Mouse (Mus musculus) cerebral cortex, adult 2 months (tissue): ENCODE results near the gene Pstpip1.

Source experiments
- WGBS: fragments of 180-500 bp; shearing (Covaris S2); methylation state at CpG from one replicate; pipeline ENCODE4 v1.1.7; 2018; 5-methylcytosine and 5-hydroxymethylcytosine counted together

Gene Pstpip1

DNA sequence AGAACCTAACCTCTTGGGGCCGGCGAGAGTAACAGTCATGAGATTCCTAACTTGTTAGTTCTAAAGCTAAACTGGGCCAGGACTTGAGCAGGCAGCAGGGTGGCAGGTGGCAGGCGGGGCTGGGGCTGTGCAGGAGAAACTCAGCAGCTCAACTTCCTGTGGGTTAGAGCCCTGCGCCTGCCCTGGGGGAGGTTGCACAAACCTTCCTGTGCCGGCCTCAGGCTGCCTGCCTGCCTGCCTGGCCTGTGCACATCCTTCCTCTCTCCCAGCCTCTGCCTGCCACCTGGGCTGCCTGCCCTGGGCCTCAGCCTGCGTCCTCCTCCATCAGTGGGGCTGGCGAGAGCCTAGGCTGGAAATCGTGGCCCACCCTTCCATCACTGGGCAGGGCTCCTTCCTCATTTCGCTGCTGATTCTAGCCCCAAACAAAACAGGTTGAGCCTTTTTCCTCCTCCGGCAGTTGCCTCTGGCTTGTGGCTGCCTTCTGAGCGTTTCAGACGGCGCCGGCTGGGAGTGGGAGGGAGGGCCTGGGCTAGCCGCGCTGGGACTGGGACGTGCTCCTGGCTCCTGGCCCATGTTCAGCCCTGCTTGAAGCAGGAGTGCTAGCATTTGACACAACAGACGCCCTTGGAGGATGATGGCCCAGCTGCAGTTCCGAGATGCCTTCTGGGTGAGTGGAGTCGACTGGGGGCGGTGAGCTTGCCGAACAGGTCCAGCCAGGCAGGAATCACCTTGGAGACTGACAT lies at the start of gene Pstpip1:
TSS of gene Pstpip1 (plus strand) at position 185 of the 743 bp plus-strand sequence.
- 26% methylated on average over 22 of the region's 22 CpGs for WGBS

DNA sequence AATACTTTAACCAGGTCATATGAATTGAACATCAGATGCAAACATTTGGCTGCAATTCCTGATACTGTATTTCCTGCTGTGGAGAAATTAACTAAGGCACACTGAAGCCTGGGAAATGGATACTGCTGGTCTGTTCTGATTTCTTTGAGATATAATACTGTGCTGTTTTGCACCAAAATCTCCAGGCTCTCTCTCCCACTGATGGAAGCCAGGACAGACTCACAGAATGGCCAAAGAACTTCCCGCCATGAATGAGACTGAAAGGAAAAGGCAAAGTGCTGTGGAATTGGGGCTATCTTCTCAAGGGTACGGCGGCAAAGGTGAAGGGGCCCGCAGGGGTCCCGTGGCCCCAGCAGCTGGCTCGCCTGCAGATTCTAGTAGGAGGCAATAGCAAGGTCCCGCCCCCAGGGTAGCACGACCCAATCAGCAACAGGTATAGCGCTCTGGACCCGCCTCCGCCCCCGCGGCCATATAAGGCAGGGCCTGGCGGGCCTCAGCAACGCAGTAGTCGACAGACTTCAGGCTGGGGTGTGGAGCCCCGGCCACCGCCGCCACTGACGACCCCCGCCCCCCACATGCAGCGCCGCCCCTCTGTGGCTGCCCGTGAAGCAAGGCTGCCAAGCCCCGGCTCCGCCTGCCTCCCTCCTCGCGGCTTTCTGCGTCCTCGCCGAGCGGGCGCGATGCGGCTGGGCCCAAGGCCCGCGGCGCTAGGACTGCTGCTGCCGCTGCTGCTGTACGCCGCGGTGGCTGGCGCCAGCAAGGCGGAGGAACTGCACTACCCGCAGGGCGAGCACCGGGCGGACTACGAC lies 48.2 kb upstream of the Pstpip1 start, which contains the start of gene Rcn2:
TSS of gene Rcn2 (plus strand) at position 474 of the 809 bp plus-strand sequence.
- under 1% methylated on average over 49 of the region's 49 CpGs for WGBS

DNA sequence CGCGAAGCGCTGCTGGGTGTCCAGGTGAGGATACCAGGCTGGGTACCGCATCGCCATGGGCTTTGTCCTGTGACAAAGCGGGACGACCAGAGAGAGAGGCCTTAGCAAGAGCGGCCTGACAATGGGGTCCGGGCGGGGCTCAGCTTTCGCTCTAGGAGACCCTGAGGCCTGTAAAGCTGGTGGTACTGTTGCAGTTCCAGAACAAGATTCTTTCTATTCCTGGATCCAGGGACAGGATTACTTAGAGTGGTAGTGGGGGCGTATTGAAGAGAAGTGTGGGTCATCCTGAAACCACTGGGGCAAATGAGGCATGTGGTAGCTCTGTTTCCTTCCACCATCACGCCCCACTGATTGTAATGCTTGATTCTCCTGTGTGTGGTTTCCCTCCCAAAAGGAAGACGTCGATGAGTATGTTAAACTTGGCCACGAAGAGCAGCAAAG lies 47.6 kb upstream of the Pstpip1 start:
- 1% methylated on average over 16 of the region's 16 CpGs for WGBS

DNA sequence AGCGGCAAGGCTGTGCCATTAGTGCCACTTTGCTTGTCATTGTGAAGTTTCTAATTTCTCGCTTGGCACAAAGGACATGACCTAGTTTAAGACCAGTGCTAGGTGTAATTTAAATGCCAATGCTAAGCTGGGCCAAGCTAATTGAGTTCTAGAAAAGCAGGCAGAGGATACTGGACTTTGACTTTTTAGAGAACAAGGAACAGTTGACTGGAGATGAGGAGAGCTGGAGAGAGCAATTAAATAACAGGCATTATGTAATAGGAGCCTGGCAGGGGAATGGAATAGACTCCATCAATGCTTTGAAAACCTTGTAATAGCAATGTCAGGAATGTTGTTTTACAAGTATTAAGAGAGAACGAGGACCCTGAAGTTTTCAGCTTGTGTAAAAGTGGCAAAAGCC lies 36.0 kb upstream of the Pstpip1 start:
- WGBS = 51% methylated on average over 3 of the region's 3 CpGs

- 69% methylated on average over 6 of the region's 6 CpGs for WGBS
Measured at GRCm38 (mm10) chr9:56056147-56056546, 33.6 kb upstream of the Pstpip1 start.

DNA sequence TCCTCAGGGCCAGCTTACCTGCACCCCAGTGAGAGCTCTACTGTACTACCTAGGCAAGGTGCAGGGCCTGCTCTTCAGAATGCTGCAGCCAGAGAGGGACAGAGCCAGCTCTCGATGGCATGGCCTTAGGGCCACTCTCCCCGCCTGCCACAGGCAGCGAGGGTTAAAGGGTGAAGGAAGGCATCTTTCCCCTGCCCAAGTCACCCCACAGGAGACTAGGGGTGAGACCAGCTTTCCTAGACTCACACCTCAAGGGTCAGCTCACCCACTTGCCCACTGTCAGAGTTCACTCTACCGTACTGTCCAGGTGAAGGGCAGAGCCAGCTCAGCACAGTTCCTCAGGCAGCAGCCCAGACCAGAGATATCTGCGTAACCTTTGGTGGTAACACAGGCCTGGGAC lies 27.4 kb upstream of the Pstpip1 start:
- over 99% methylated on average over 5 of the region's 5 CpGs for WGBS

DNA sequence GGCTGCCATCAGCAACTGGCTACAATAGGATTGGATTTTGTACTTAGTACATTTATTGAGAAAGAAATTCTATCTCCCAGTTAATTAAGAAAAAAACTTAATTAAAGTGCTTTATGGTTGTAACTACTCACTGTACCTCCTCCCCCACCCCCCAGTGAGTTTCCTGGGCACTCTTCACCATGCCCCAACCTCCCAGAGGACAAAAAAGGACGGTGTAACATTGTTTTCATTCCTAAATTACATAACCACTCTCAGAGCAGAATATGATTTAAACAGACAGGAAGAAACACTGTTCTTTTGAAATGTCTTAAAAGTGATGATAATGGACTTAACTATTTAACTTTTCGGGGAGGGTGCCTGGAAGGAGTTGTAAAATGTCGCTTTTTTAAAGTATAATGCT lies 24.8 kb upstream of the Pstpip1 start:
- WGBS = 64% methylated on average over 3 of the region's 3 CpGs

GRCm38 (mm10) chr9:56067964-56068363 lies 21.8 kb upstream of the Pstpip1 start:
- 94% methylated on average over 4 of the region's 4 CpGs for WGBS

- 90% methylated on average over 1 of the region's 1 CpGs for whole genome bisulfite sequencing
Measured at GRCm38 (mm10) chr9:56068630-56069029, 21.1 kb upstream of the Pstpip1 start.

DNA sequence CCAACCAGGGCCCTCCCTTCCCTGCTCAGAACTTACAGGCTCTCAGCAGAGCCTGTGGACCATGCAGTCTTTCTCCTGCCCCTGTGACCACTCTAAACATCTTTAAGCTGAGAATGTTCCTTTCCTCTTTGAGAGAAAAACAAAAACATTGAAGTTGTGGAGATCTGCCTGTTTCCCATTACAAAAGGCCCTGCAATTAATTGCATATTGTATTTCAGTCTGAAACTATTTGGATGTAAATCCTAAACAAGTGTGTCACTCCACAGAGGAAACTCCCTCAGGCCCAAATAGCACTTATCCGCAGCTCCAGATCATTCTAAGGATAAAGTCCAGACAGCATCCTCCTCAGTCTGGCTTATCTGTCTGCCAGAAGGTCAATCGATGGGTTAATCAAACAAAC lies 16.9 kb upstream of the Pstpip1 start:
- whole genome bisulfite sequencing = 88% methylated on average over 2 of the region's 2 CpGs

GRCm38 (mm10) chr9:56074863-56075262 lies 14.9 kb upstream of the Pstpip1 start:
- 80% methylated on average over 12 of the region's 12 CpGs for WGBS

GRCm38 (mm10) chr9:56075264-56075663 lies 14.5 kb upstream of the Pstpip1 start:
- 19% methylated on average over 4 of the region's 4 CpGs for WGBS

- 73% methylated on average over 7 of the region's 7 CpGs for WGBS
Measured at GRCm38 (mm10) chr9:56075901-56076620, 13.7 kb upstream of the Pstpip1 start.

GRCm38 (mm10) chr9:56079587-56079986 lies 10.2 kb upstream of the Pstpip1 start:
- WGBS = 78% methylated on average over 5 of the region's 5 CpGs

DNA sequence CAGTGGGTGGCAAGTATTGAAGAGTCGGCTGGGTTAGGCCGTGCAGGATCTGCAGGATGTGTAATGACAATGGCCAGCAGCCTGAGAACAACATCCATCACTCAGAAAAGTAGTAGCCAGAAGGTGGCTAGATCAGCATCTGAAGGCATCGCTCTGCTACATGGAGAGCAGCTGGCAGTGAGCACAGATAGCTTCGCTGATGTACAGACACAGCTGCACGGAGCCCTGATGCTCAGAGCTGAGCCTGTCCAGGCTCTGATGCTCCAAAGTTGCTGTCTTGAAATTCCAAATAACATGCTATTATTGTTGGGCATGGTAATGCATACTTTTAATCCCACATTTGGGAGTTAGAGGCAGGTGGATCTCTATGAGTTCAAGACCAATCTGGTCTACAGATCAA lies 3.2 kb upstream of the Pstpip1 start:
- WGBS = 93% methylated on average over 5 of the region's 5 CpGs

DNA sequence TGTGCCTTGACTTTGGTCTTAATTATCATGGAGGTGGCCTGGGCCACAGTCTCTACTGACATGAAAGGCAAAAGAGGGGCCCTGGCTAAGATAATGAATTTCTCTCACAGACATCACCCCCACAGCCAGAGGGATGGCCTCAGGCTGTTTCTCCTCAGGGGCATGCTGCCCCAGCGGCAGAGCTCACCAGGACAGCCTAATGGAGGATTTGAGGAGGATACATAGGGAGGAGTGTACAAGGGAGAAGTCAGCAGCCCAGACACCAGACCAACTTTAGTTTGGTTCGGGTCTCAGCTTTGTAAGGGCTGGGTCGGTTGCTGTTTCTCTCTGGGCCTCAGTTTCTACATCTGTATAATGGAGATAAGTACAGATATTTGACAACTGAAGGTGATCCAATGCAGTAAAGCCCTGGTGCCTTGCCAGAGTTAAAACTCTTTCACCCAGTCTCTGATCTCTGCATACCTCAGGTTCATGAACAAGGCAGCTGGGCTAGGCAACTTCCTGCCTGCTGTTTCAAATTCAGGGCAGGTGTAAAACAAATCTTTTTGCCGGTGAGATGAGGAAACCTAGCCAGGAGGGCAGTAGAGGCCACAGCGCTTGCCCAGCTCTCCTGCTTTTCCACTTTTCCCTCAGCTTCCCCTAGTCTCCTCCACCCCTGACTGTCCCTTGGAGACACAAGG lies 924 bp downstream of the Pstpip1 start:
- 78% methylated on average over 5 of the region's 5 CpGs for WGBS

DNA sequence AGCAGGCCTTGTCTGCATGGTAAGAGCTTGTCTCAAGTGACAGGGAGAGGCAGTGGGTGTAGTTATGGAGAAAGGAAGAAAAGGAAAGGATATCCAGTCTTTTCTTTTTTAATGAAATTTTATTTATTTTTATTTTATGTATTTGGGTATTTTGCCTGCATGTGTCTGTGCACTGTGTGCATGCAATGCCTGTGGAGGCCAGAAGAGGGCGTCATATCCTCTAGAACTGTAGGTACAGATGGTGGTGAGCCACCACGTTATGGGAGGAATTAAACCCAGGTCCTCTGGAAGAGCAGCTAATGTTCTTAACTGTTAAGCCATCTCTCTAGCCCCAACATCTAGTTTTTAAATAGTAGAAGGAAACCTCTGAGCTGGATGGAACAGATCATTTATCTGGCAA lies 2.3 kb downstream of the Pstpip1 start:
- 63% methylated on average over 2 of the region's 2 CpGs for WGBS

- WGBS = 66% methylated on average over 4 of the region's 4 CpGs
Measured at GRCm38 (mm10) chr9:56097584-56098298, 8.0 kb downstream of the Pstpip1 start.

DNA sequence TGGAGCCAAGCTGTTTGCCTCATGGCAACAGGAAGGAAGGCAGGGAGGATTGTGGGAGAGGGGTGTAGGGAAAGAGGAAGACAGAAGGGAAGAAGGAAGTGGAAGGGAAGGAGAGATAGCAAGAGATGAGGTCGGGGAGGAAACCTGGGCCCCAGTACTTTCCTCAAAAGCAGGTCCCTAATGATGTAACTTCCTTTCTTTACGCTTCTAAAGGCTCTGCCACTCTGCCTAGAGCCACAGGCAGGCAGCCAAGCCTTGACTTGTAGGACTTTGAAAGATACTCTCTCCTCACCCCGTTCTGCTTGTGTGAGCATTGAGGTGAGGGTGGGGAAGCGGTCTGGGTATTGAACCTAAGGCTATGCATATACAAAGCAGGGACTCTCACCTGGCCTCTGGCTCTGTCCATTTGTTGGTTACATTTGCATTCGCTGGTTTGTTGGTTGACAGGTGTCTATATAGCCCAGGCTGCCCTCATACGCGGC lies 10.3 kb downstream of the Pstpip1 start:
- 80% methylated on average over 7 of the region's 7 CpGs for WGBS

DNA sequence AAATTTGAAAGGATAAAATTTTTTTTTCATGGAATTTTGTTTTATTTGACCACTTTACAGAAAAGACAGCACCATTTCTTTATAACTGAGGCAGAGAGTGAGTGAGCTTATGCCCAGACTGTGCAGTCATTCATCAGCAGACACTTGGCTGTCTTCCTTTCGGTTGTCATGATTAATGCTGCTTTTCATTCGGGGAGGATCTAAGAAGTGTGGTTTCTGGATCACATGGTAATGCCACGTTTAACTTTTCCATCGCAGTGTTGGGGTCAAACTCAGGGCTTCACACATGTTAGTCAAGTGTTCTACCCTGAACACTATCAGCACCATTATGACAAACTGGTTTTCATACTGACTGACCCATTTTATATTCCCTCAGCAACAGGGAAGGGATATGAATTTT lies 11.3 kb downstream of the Pstpip1 start:
- WGBS = 50% methylated on average over 4 of the region's 4 CpGs

DNA sequence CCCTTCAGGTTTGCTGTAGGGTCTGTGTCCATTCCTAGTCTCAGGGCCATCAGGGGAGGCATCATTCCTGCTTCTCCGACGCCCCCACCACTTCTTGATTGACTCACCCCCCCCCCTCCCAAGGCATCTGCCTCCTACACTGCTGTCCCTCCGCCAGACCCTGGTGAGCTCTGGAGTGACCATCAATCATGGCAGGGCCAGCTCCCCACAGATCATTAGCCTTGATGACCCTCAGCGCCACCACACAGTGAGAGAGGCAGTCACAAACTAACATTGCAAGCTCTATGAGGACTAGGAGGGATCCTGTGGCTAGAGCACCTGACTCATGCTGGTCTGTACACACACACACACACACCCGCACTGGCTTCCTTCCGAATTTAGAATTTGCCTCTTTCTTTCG lies 15.2 kb downstream of the Pstpip1 start:
- 85% methylated on average over 7 of the region's 7 CpGs for WGBS
